Mouse (Mus musculus) cerebellum, adult 9-11 months (tissue): Measurements from ENCODE around the gene Smagp.
"Not testable (repeated sequence)": the region's sequence is repeated elsewhere in the genome, so short reads cannot be mapped to it uniquely, and the experiment has no call there.

Experiments
- DNase-seq: peaks from one replicate; pipeline ENCODE4 v3.0.0; 2022

Gene Smagp

GRCm38 (mm10) chr15:100624435-100624834, 12.3 kb downstream of the Smagp start:
- no peak for DNase-seq

- DNase-seq, result no peak
These were observed 13.0 kb downstream of the Smagp start for GRCm38 (mm10) chr15:100623754-100624153.

- no peak for DNase-seq
These were observed 14.6 kb downstream of the Smagp start for GRCm38 (mm10) chr15:100622164-100622563.

- DNase-seq, result not testable (repeated sequence)
These were observed 15.1 kb downstream of the Smagp start for GRCm38 (mm10) chr15:100621671-100622070.

GRCm38 (mm10) chr15:100619200-100619599, 17.5 kb downstream of the Smagp start:
- no peak for DNase-seq

GRCm38 (mm10) chr15:100616221-100616620, 20.5 kb downstream of the Smagp start:
- DNase-seq, result no peak

- DNase-seq, result peak; percentile 88
These were observed 20.9 kb downstream of the Smagp start for GRCm38 (mm10) chr15:100615825-100616220.

- DNase-seq, result peak; percentile 99
These were observed 21.5 kb downstream of the Smagp start, which contains the start of gene Dazap2 for GRCm38 (mm10) chr15:100614996-100615824. TSS of gene Dazap2 (plus strand) at chr15:100615349.

GRCm38 (mm10) chr15:100614218-100614995, 22.3 kb downstream of the Smagp start:
- no peak for DNase-seq

GRCm38 (mm10) chr15:100613584-100613983, 23.2 kb downstream of the Smagp start:
- DNase-seq, result peak; percentile 82

GRCm38 (mm10) chr15:100612432-100612831, 24.3 kb downstream of the Smagp start:
- DNase-seq, result no peak

- no peak for DNase-seq
These were observed 24.8 kb downstream of the Smagp start for GRCm38 (mm10) chr15:100611951-100612350.

GRCm38 (mm10) chr15:100606677-100607076, 30.1 kb downstream of the Smagp start:
- DNase-seq, result not testable (repeated sequence)

GRCm38 (mm10) chr15:100601669-100602068, 35.1 kb downstream of the Smagp start:
- no peak for DNase-seq

GRCm38 (mm10) chr15:100600696-100601272, 36.0 kb downstream of the Smagp start:
- DNase-seq, result no peak

- peak; percentile 81 for DNase-seq
These were observed 36.6 kb downstream of the Smagp start for GRCm38 (mm10) chr15:100600047-100600695.

GRCm38 (mm10) chr15:100599276-100600046, 37.3 kb downstream of the Smagp start, which contains the start of gene Pou6f1:
TSS of gene Pou6f1 (minus strand) at chr15:100599984.
- peak; percentile 68 for DNase-seq

GRCm38 (mm10) chr15:100598883-100599275, 37.9 kb downstream of the Smagp start:
- peak; percentile 56 for DNase-seq

- DNase-seq, result no peak
These were observed 38.4 kb downstream of the Smagp start for GRCm38 (mm10) chr15:100598287-100598882.

- no peak for DNase-seq
These were observed 43.9 kb downstream of the Smagp start for GRCm38 (mm10) chr15:100592817-100593216.

- no peak for DNase-seq
These were observed 46.3 kb downstream of the Smagp start for GRCm38 (mm10) chr15:100590436-100590835.

GRCm38 (mm10) chr15:100588297-100588696, 48.4 kb downstream of the Smagp start:
- no peak for DNase-seq
